ENCODE assay signal across 13 mouse cellular contexts in the genomic region with DNA sequence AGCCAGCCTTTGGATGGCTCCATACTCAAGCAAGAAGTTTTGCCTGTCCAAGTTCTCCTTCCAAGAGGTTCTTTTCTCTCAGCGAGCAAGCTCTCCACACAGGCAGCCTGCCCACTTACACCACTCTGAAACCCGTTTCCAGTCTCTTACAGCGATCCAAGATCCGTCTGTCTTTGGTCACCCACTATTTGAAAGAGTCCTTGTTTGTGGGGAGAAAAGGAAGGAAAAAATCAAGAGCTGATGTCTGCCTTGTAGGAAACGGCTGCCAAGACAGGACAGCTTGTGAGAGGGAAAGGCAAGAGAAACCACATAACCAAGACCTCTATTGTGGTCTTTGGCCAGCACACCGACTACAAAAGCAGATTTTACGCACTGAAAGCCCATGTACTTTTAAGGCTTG. TPM values are rescaled to one million over a fixed set of nuclear protein-coding genes. Genes with fewer than 3 reads are reported as not detected.
DNase-seq lines count a peak whose midpoint lies in the region; ATAC-seq lines count a peak whose summit lies in the region.
"Had no signal": no experiment of that assay in that cellular context is flagged by ENCODE, and none has a peak within 500 bp of the region (broad histone marks: within the 10 kb centered on the region; RNA-seq: fewer than 3 reads in every experiment).

No protein-coding gene starts in this region.

- WGBS in forebrain, embryonic 16.5 days = 38% methylated on average over 7 of the region's 7 CpGs
- WGBS in forebrain, embryonic 12.5 days = 77% methylated on average over 7 of the region's 7 CpGs

- H3K4me3 ChIP-seq in forebrain, embryonic 16.5 days (replicated peaks; ENCODE audit: low read length) = no peak overlapping the region
- H3K4me3 ChIP-seq in forebrain, embryonic 12.5 days (replicated peaks) = no peak overlapping the region
- H3K4me3 ChIP-seq: liver, embryonic 15.5 days; midbrain, embryonic 15.5 days had no signal

- H3K27me3 ChIP-seq in forebrain, embryonic 16.5 days (replicated peaks; ENCODE audit: control insufficient read depth, insufficient read depth, low read length) = no peaks in the 10 kb centered on the region
- H3K27me3 ChIP-seq in forebrain, embryonic 12.5 days = no peaks in the 10 kb centered on the region
- H3K27me3 ChIP-seq: liver, embryonic 15.5 days; midbrain, embryonic 15.5 days had no signal

- DNase-seq in layer of hippocampus, postnatal 10 days (ENCODE audit: low spot score in 2 of 2) = peak; percentile 28 to 45
- no peak for DNase-seq in layer of hippocampus, adult 11-12 months (ENCODE audit: low spot score)
- DNase-seq in right cerebral cortex, postnatal 10 days (ENCODE audit: low spot score in 2 of 2) = peak; percentile 71 to 74
- no peak for DNase-seq in right cerebral cortex, adult 2 months (ENCODE audit: low spot score in 2 of 2)
- DNase-seq: cerebellum, adult 18-20 months; kidney, adult 9 months; thymus, adult 2 months had no signal

- H3K9ac ChIP-seq in forebrain, embryonic 16.5 days (replicated peaks; ENCODE audit: low read depth, low read length) = no peak overlapping the region
- H3K9ac ChIP-seq in forebrain, embryonic 12.5 days = no peak overlapping the region
- H3K9ac ChIP-seq: liver, embryonic 15.5 days; midbrain, embryonic 15.5 days had no signal

- peaks cover 49% of the 10 kb centered on the region for H3K4me1 ChIP-seq in forebrain, embryonic 16.5 days (replicated peaks; ENCODE audit: control insufficient read depth, insufficient read depth, low read length)
- peaks cover 63% of the 10 kb centered on the region for H3K4me1 ChIP-seq in forebrain, embryonic 12.5 days
- H3K4me1 ChIP-seq: liver, embryonic 15.5 days had no signal

- peak overlapping the region; percentile 21 for H3K4me2 ChIP-seq in forebrain, embryonic 16.5 days (ENCODE audit: low read length)
- H3K4me2 ChIP-seq in forebrain, embryonic 12.5 days = no peak overlapping the region
- H3K4me2 ChIP-seq: liver, embryonic 15.5 days; midbrain, embryonic 15.5 days had no signal

- H3K27ac ChIP-seq in forebrain, embryonic 16.5 days (ENCODE audit: low read length) = peak overlapping the region; percentile 35; the same call in 1 of the 2 replicates
- no peak overlapping the region for H3K27ac ChIP-seq in forebrain, embryonic 12.5 days
- H3K27ac ChIP-seq: liver, embryonic 15.5 days; midbrain, embryonic 15.5 days had no signal

- H3K9me3 ChIP-seq in forebrain, embryonic 16.5 days (ENCODE audit: control insufficient read depth, low read length) = no peaks in the 10 kb centered on the region
- H3K9me3 ChIP-seq in forebrain, embryonic 12.5 days = no peaks in the 10 kb centered on the region
- H3K9me3 ChIP-seq: liver, embryonic 15.5 days; midbrain, embryonic 15.5 days had no signal

- H3K36me3 ChIP-seq in forebrain, embryonic 16.5 days (ENCODE audit: control insufficient read depth, insufficient read depth) = no peaks in the 10 kb centered on the region
- H3K36me3 ChIP-seq in forebrain, embryonic 12.5 days (replicated peaks) = peaks cover 11% of the 10 kb centered on the region
- H3K36me3 ChIP-seq: liver, embryonic 15.5 days; midbrain, embryonic 15.5 days had no signal

- peak; percentile 70 for ATAC-seq in forebrain, embryonic 16.5 days
- no peak for ATAC-seq in forebrain, embryonic 12.5 days (ENCODE audit: low FRiP score)
- 0 out of 2 replicates have a peak, but pooled peaks have one; percentile 1 for ATAC-seq in megakaryocyte-erythroid progenitor cell, adult 5-6 weeks (replicated peaks; ENCODE audit: low FRiP score, low TSS enrichment, poor library complexity, severe bottlenecking)
- ATAC-seq in megakaryocyte progenitor cell, adult 5-6 weeks (replicated peaks; ENCODE audit: poor library complexity) = no peak
- ATAC-seq: midbrain, embryonic 15.5 days had no signal

RNA-seq across cellular contexts. Expression of a gene that starts 33.5 kb away (rescaled TPM):
- 132 and 139 TPM in 2 replicates for polyA plus RNA-seq in forebrain, embryonic 16.5 days (2015; fragmentation: Nextera tagmentation; extraction: Ambion mirVana)
- polyA plus RNA-seq in forebrain, embryonic 12.5 days (2016; fragmentation: Nextera tagmentation; extraction: Ambion mirVana) = 103 and 104 TPM in 2 replicates
- total RNA-seq in layer of hippocampus, postnatal 10 days (2021) = 100 to 1,000 TPM in 1 of 2 experiments, 10 to 100 TPM in 1; 92.4 to 107 TPM
- 36.7 and 50.0 TPM in 2 replicates for total RNA-seq in megakaryocyte-erythroid progenitor cell, adult 5-6 weeks (2014; fragmentation: Nextera tagmentation)
- 18.9 and 32.1 TPM in 2 replicates for total RNA-seq in megakaryocyte-erythroid progenitor cell, adult 5-6 weeks (2017)
- total RNA-seq in megakaryocyte progenitor cell, adult 5-6 weeks (2015) = 9.0 and 15.0 TPM in 2 replicates
- 4.2 and 7.1 TPM in 2 replicates for total RNA-seq in megakaryocyte progenitor cell, adult 5-6 weeks (2017)

Comparison
In these comparisons a context has a peak if more than half of its experiments do, and no peak if none do; other contexts are left out.
1. ATAC-seq: peak in forebrain, embryonic 16.5 days (single experiment) and megakaryocyte-erythroid progenitor cell, adult 5-6 weeks (single experiment); none in forebrain, embryonic 12.5 days (single experiment) and megakaryocyte progenitor cell, adult 5-6 weeks (single experiment).
2. DNase-seq: peak in layer of hippocampus, postnatal 10 days (2 of 2) and right cerebral cortex, postnatal 10 days (2 of 2); none in layer of hippocampus, adult 11-12 months (single experiment) and right cerebral cortex, adult 2 months (0 of 2).